Mouse (Mus musculus): Measurements from ENCODE around the gene Il10rb.

DNA sequence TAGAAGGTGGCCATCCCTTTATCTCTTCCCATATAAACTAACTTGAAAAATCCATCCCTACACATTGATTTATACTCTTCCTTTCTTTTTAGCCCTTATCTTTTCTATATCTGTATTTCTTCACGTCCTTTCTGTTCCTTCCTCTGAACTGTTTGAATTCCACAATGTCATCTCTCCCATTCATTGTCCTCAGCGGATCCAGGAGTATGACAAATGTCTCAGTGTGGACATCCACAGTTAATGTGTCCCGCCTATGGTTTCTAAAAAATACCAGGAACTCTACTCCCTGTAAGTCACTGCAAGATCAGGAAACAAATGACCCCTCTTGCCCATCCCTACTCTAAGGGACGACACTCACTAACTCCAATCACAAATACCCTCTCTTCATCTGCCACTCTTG lies 21.7 kb upstream of the Il10rb start:
- TF ChIP-seq EP300 (IDR thresholded peaks at IDR 0.05; ENCODE audit: low read length) (no peak), ETS1 (conservative IDR thresholded peaks at IDR 0.05; ENCODE audit: low read depth, low read length) (no peak), CTCF (conservative IDR thresholded peaks at IDR 0.05 in 1 of 2, IDR thresholded peaks at IDR 0.05 in 1 of 2; ENCODE audit: low read depth in 2 of 2, low read length in 2 of 2) (no peak), KAT2A (IDR thresholded peaks at IDR 0.05; ENCODE audit: insufficient replicate concordance, low read length) (no peak), SIN3A (IDR thresholded peaks at IDR 0.05; ENCODE audit: low read length) (no peak), MAZ (IDR thresholded peaks at IDR 0.05; ENCODE audit: low read depth, low read length) (no peak), TCF12 (IDR thresholded peaks at IDR 0.05; ENCODE audit: low read depth, low read length) (no peak), POLR2AphosphoS2 (IDR thresholded peaks at IDR 0.05; ENCODE audit: low read depth, low read length) (no peak)

Measured in CH12.LX (cell line).